Mouse (Mus musculus): ENCODE measurements around the gene Lyrm1. TPM values are rescaled to one million over a fixed set of nuclear protein-coding genes. Genes with fewer than 3 reads are reported as not detected.

Gene Lyrm1
- polyA plus RNA-seq (2012; ENCODE audit: insufficient read depth, insufficient read length, missing spikeins): 11.7 and 17.5 TPM in 2 replicates

DNA sequence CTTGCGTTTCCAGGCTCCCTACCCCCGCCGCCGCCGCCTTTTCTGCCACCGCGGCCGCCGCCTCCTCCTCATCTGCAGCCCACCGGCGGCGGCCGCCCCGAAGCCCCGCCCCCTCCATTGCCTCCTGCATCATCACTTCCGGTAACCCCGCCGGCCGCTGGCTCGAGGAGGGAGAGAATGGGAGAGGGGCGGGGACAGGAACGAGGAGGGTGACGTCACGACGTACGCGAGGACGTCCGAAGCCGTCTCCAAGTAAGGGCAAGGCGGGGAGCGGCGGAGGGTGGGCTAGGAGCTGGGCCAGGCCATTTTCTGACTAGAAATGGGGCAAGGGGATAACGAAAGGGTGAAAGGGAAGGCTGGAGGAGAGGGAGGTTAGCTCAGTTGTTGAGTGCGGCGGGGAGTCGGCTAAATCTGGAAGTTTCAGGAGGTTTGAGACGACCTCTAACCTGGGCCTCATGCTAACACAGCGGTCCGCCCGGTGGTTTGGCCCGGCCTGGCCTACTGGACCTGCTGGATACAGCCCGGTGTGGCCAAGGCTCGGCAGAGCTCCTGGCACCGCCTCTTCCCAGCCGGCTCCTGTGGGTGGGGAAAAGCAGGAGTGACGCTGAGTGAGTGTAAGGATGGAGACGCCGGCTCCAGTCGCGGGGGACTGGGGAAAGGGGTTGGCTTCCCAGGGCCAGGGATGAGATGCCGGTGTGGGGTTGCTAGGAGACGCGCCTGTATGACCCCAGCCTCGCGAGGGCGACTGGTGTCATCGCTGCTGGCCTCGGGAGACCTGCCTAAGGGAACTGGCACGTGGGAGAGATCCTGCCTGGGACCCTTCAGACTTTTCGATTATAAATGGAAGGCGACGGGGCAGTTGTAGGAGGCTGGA, at the start of gene Lyrm1, which contains the start of gene Dcun1d3:
Lyrm1 (plus strand) TSS at position 223 of the 874 bp plus-strand sequence.
Dcun1d3 (minus strand) TSS at position 660 of the 874 bp plus-strand sequence.
- H3K4me3 ChIP-seq (ENCODE audit: insufficient read depth, low read depth, low read length): peak within 1 kb of the TSS; percentile 82
- H3K4me1 ChIP-seq (ENCODE audit: control insufficient read depth, insufficient read depth, insufficient read length, low read length): peaks cover 7% of the 10 kb centered on the region; the same call in 1 of the 2 replicates
- H3K27ac ChIP-seq (replicated peaks; ENCODE audit: low read depth, low read length): peak within 1 kb of the TSS; percentile 100

DNA sequence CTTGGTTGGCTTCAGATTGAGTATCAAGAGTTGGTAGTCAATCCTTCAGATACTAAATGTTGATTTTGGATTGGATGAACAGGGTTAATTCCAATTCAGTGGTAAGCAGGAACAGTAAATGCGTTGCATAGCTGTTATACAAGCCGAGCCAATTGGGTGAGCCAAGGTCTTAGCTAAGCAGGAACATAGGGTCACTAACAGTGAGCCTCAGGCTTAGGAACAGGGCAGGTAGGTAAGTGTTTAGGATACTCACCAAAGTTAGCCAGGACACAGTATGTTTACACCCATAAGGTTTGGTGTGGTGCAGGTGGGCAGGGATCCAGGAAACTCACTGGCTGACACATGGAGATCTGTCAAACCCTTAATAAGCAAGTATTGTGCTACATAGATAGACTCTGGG, 48.3 kb upstream of the Lyrm1 start:
- H3K4me1 ChIP-seq (ENCODE audit: control insufficient read depth, insufficient read depth, insufficient read length, low read length): no peaks in the 10 kb centered on the region
- H3K4me3 ChIP-seq (ENCODE audit: insufficient read depth, low read depth, low read length): no peak overlapping the region
- peak overlapping the region; percentile 70 for H3K27ac ChIP-seq (replicated peaks; ENCODE audit: low read depth, low read length)

DNA sequence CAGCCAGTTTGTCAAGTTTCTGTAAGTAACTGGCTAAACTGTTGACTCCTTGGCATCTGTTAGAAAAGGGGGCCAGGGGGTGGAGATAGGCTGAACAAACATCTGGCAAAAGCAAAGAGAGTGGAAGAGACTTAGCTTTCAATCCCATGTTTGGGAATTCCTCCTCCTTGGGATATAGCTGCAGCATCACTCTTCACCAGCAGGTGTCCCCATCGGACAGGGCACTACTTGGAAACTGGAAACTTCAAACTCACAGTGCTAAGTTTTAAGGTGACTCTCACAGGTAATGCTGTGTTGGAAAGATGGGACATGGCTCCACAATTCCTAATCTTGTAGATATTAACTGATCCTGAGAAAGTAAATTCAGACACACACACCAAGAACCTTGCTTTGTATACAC, 46.6 kb upstream of the Lyrm1 start:
- Histone ChIP-seq H3K4me1 (ENCODE audit: control insufficient read depth, insufficient read depth, insufficient read length, low read length) (no peaks in the 10 kb centered on the region), H3K27ac (replicated peaks; ENCODE audit: low read depth, low read length) (no peak overlapping the region), H3K4me3 (ENCODE audit: insufficient read depth, low read depth, low read length) (no peak overlapping the region)

DNA sequence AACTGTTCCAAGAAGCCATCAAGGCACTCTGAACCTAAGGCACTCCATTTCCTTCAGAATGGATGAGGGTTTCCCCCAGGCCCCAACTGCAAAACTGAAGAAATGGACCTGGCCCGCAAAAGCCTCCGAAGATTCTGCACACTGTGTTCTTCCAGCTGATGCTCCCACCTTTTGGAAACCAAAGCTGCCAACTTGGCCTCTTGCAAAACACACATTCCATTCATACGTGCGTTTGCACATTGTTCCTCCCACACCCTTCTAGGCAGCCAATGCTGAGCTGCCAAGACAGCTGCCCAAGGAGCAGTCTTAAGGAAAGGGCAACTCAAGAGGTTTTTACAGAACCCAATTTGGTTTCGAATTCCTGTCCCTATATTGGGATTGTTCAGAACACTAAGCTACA, 44.9 kb upstream of the Lyrm1 start:
- Histone ChIP-seq H3K4me3 (ENCODE audit: insufficient read depth, low read depth, low read length) (no peak overlapping the region), H3K27ac (replicated peaks; ENCODE audit: low read depth, low read length) (peak overlapping the region; percentile 27), H3K4me1 (ENCODE audit: control insufficient read depth, insufficient read depth, insufficient read length, low read length) (no peaks in the 10 kb centered on the region)

DNA sequence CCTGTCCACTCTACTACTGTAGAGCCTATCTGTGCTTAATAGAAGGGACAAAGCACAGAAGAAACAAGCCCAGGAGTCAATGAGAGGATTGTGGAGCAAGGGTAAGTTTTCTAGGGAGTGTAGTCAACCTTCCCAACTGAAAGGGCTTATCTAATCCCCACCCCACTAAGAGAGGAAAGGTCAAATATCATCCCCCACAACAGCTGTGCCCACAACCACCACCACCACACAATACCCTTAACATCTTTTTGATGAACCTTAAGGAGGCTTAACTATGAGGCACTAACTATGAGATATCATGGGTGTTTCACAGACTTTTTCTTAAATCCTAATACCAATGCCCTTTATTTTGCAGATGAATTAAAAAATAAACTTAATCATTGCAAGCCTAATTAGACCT, 43.2 kb upstream of the Lyrm1 start:
- Histone ChIP-seq H3K27ac (replicated peaks; ENCODE audit: low read depth, low read length) (no peak overlapping the region), H3K4me1 (ENCODE audit: control insufficient read depth, insufficient read depth, insufficient read length, low read length) (no peaks in the 10 kb centered on the region), H3K4me3 (ENCODE audit: insufficient read depth, low read depth, low read length) (no peak overlapping the region)

DNA sequence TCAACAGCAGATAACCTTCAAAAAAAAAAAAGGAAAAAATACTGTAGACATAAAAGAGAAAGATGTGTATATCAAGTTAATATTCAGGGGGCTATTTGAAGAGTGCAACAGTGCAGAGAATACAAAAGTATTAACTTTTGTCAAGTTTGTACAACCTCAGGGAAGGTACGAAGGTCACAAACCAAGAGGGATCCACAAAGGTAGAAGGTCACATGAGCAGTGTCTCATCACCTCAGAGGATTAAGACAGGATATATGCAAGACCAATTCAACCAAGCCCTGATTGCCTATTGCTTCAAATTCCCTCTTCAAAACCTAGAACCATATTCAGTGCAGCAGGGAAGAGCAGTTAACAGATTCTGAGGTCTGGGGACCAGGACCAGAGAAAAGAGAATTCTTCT, 42.5 kb upstream of the Lyrm1 start:
- H3K4me3 ChIP-seq (ENCODE audit: insufficient read depth, low read depth, low read length): no peak overlapping the region
- no peak overlapping the region for H3K27ac ChIP-seq (replicated peaks; ENCODE audit: low read depth, low read length)
- no peaks in the 10 kb centered on the region for H3K4me1 ChIP-seq (ENCODE audit: control insufficient read depth, insufficient read depth, insufficient read length, low read length)

DNA sequence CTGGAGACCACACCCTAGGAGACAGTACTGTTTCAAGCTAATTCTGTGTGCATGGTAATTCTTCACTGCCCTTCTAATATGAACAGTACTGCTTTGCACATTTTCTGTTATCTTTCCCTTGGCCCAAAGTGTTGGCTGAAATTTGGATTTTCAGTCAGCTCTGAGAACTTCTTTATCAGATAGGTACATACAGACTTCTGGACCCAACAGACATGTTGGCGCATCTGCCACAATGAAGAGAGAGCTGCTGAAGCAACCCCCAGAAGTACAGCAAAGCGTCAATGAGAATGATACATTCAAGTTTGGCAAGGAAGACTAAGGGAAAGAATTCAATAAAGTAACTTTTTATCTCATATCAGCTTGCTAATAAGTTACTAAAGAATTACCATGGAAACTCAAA, 41.3 kb upstream of the Lyrm1 start:
- no peak overlapping the region for H3K4me3 ChIP-seq (ENCODE audit: insufficient read depth, low read depth, low read length)
- H3K27ac ChIP-seq (replicated peaks; ENCODE audit: low read depth, low read length): no peak overlapping the region
- no peaks in the 10 kb centered on the region for H3K4me1 ChIP-seq (ENCODE audit: control insufficient read depth, insufficient read depth, insufficient read length, low read length)

DNA sequence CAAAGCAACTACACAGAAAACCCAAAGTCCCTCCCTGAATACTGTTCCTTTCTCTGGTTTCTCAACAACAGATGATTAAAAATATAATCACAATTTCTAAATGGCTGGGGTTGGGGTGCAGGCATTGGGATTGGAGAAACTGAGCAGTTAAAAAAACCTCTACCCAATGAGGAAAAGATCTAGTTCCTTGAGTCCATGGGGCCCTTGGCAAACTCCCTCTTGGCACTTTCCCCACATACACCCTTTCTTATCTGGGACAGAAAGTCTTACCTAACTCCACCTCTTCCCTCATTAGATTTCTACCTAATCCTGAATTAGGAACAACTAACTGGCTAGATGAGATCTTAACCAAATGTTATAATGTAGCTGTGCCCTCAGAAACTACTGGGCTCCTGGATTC, 40.6 kb upstream of the Lyrm1 start:
- H3K4me3 ChIP-seq (ENCODE audit: insufficient read depth, low read depth, low read length): no peak overlapping the region
- no peak overlapping the region for H3K27ac ChIP-seq (replicated peaks; ENCODE audit: low read depth, low read length)
- no peaks in the 10 kb centered on the region for H3K4me1 ChIP-seq (ENCODE audit: control insufficient read depth, insufficient read depth, insufficient read length, low read length)

DNA sequence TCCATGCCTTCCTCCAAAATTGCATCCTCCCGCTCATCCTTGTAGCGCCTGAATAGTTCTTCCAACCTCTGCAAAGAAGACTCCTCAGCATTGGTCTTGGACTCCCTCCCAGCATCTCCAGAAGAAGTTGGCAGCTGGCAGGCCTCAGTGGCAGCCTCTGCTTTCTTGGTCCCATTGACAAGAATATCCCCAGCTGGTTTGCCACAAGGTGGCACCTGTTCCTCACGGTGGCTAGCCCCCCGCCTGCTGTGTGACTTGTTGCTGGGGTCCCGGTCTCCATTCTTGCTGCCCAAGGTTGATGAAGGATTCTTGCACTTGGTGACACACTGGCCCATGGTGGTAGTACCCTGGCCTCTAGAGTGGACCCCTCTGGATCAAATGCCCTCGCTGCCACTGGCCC, 36.2 kb upstream of the Lyrm1 start:
- H3K27ac ChIP-seq (replicated peaks; ENCODE audit: low read depth, low read length): no peak overlapping the region
- no peak overlapping the region for H3K4me3 ChIP-seq (ENCODE audit: insufficient read depth, low read depth, low read length)

DNA sequence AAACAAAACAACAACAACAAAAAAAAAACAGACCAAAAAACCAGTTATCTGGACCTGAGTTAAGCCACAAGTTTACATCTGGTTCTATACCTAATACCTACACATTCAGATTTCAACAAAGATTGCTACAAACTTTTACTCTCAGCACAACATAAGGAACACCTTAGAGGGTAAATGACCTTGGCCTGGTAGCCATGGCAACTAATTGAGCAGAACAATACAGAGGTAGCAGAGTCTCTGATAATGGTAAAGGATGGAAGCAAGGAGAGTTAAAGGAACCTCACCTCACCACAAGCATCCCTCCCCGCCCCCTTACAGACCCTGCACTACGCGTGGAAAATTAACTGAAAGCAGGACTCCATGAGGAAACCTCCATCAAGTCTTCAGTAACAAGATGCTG, 35.5 kb upstream of the Lyrm1 start:
- Histone ChIP-seq H3K4me1 (ENCODE audit: control insufficient read depth, insufficient read depth, insufficient read length, low read length) (peaks cover 10% of the 10 kb centered on the region; the same call in 1 of the 2 replicates), H3K27ac (replicated peaks; ENCODE audit: low read depth, low read length) (no peak overlapping the region), H3K4me3 (ENCODE audit: insufficient read depth, low read depth, low read length) (no peak overlapping the region)

More for the DNA sequence above, 36.2 kb upstream of the Lyrm1 start:
- peaks cover 10% of the 10 kb centered on the region; the same call in 1 of the 2 replicates for H3K4me1 ChIP-seq (ENCODE audit: control insufficient read depth, insufficient read depth, insufficient read length, low read length)

DNA sequence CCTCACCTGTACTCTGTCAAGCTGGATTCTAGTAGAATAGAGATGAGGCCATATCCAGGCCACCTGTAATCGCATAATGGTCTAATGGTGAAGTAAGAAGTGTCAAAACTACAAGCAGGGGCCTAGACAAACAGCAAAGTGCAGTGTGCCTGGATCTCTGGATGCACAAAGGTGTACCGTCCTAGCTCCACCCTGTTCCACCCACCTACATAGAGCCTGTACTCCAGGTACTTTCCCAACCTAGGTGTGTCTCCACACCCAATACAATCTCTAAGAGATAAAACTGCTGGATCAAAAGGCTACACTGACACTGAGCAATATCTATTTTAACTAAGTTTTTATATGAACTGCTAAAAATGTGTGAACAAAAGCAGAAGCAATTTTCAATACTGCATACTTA, 35.1 kb upstream of the Lyrm1 start:
- no peak overlapping the region for H3K4me3 ChIP-seq (ENCODE audit: insufficient read depth, low read depth, low read length)
- peaks cover 12% of the 10 kb centered on the region; the same call in 1 of the 2 replicates for H3K4me1 ChIP-seq (ENCODE audit: control insufficient read depth, insufficient read depth, insufficient read length, low read length)
- H3K27ac ChIP-seq (replicated peaks; ENCODE audit: low read depth, low read length): peak overlapping the region; percentile 35; the same call in 1 of the 2 replicates

DNA sequence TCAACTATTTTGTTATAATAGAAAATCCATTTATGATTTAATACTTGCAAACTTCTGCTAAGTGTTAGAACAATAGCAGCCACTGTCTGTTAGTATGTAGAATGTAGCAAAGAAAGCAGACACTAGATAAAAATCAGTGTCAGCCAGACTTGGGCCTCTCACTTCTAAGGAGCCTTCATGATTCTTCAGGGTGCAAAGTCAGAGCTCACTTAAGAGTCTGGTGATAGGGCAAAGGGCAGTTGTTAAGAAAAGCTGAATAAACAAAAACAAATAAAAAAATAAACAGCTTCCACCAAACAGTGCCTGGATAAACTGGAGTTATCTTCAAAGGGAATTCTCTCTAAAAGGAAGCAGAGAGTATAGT, 34.7 kb upstream of the Lyrm1 start:
- Histone ChIP-seq H3K4me3 (ENCODE audit: insufficient read depth, low read depth, low read length) (no peak overlapping the region), H3K27ac (replicated peaks; ENCODE audit: low read depth, low read length) (no peak overlapping the region), H3K4me1 (ENCODE audit: control insufficient read depth, insufficient read depth, insufficient read length, low read length) (peaks cover 12% of the 10 kb centered on the region; the same call in 1 of the 2 replicates)

DNA sequence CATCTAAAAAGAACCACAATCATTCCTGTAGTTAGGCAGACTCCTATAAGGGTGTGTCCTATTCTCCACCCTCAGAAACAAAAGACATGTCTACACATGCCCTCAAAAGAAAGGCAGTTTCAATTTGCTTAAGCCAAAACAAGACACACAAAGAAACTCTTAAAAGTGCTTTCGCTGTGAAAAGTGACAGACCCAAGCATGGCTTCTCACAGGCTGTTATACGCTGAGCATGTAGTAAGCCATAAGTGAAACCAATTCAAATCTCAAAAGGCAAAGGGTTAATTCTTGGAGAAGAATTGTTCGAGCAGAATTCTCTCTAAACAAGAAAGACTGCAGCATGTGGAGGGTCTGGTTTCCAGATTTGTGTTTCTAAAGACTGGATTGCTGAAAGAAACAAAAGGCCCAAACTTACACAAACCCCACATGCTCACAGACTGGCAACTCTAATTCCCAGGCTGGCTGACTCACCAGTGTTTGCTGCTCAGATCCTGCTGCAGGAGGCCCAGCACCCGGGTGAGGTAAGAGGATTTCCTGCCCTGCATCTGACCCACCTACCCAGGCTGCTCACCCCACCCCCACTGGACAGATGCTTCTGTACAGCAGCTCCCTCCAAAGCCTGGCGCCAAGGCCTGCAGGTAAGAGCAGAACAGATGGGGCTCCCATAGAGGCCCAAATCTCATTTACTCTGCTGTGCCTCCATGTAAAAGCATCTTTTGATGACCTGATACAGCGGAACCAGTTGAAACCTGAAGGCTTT, 34.1 kb upstream of the Lyrm1 start:
- peak overlapping the region; percentile 74 for H3K27ac ChIP-seq (replicated peaks; ENCODE audit: low read depth, low read length)
- H3K4me3 ChIP-seq (ENCODE audit: insufficient read depth, low read depth, low read length): no peak overlapping the region
- peaks cover 14% of the 10 kb centered on the region; the same call in 1 of the 2 replicates for H3K4me1 ChIP-seq (ENCODE audit: control insufficient read depth, insufficient read depth, insufficient read length, low read length)

DNA sequence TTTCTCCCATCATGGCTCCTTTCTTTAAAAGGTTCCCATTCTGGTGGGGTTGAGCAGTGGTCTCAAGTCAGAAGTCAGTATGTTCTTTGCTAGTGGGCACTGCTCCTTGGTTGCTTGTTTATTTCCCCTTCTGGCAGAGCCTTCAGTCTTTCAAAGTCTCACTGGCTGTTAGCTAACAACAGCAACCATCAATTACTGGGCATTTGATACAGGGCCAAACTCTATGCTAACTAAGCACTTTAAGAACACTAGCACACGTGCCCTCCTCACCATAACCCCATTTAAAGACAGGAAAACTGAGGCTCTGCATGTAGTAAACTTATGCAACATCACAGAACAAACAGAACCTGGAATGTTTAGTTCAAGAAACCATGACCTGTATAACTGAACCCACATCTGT, 33.5 kb upstream of the Lyrm1 start:
- Histone ChIP-seq H3K4me1 (ENCODE audit: control insufficient read depth, insufficient read depth, insufficient read length, low read length) (peaks cover 14% of the 10 kb centered on the region; the same call in 1 of the 2 replicates), H3K27ac (replicated peaks; ENCODE audit: low read depth, low read length) (peak overlapping the region; percentile 74; the same call in 1 of the 2 replicates), H3K4me3 (ENCODE audit: insufficient read depth, low read depth, low read length) (no peak overlapping the region)

DNA sequence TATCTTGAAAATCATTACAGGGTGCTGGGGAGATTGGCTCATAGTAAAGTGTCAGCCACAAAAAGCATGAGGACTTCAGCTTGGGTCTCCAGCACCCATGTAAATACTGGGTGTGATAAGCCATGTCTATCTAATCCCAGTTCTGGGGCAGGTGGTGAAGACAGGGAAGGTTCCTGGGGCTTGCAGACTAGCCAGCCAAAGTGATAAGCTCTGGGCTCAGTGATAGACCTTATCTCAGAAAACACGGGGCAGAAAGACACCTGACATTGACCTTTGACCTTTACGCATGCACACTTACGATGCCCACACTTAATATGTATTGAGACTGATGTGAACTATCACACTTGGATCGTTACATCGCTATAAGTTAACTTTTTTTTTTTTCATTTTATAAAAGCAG, 31.2 kb upstream of the Lyrm1 start:
- no peak overlapping the region for H3K4me3 ChIP-seq (ENCODE audit: insufficient read depth, low read depth, low read length)
- H3K27ac ChIP-seq (replicated peaks; ENCODE audit: low read depth, low read length): no peak overlapping the region
- H3K4me1 ChIP-seq (ENCODE audit: control insufficient read depth, insufficient read depth, insufficient read length, low read length): peaks cover 14% of the 10 kb centered on the region; the same call in 1 of the 2 replicates
